Mouse (Mus musculus) testis, adult 2 months (tissue): ENCODE measurements at regions not wholly inside any gene's neighbourhood (a gene's known extent, or its start where the extent isn't known, plus 50 kb on each side); places are given as distances from the start of the nearest gene placed in this dataset.

Experiments
- CTCF ChIP-seq: fragments of 200-500 bp; IDR thresholded peaks from 2 replicates; pipeline ENCODE4 v1.5.1; 2012; ENCODE audit warnings: low read depth, mild to moderate bottlenecking, inconsistent platforms, low read length, moderate library complexity; ENCODE audit not compliant: control insufficient read depth, insufficient read depth, insufficient replicate concordance
- POLR2A ChIP-seq: fragments of 200-500 bp; IDR thresholded peaks from 2 replicates; pipeline ENCODE4 v1.6.1; 2012; ENCODE audit warnings: low read depth, mild to moderate bottlenecking, inconsistent platforms, low read length, moderate library complexity; ENCODE audit not compliant: control insufficient read depth

- TF ChIP-seq CTCF (no peak), POLR2A (no peak)
Measured at GRCm38 (mm10) chr7:37024501-37025025, 326.6 kb downstream of the Tshz3 start.
